Mouse (Mus musculus) gastrocnemius, postnatal 4 days (tissue): Measurements from ENCODE around the gene Bace1. TPM values are rescaled to one million over a fixed set of nuclear protein-coding genes. Genes with fewer than 3 reads are reported as not detected.

Source experiments
- DNase-seq, 2 experiments: peaks; one replicate each; pipeline ENCODE4 v3.0.0; 2021 to 2022; ENCODE audit warnings: low spot score in 2 of 2, mixed read lengths in 2 of 2
- long read RNA-seq, 2 experiments: library from polyadenylated mRNA; stranded (forward); transcript quantifications; one replicate each; pipeline ENCODE4 v2.0.0; 2021
- total RNA-seq, 2 experiments: library from RNA; stranded (reverse); gene quantifications; 2 replicates each; pipeline ENCODE4 v1.2.3; 2021

The Bace1 gene
- 10 to 100 TPM; 36.9 to 39.6 TPM for total RNA-seq
- long read RNA-seq, experiment 1, full-length matches to known transcripts: 26 of 58 reads
- long read RNA-seq, experiment 1, partial matches to known transcripts: 6 of 58 reads
- long read RNA-seq, experiment 1, other reads (novel, unspliced or antisense): 26 of 58 reads
- long read RNA-seq, experiment 2, full-length matches to known transcripts: 45 of 76 reads
- long read RNA-seq, experiment 2, partial matches to known transcripts: 3 of 76 reads
- long read RNA-seq, experiment 2, other reads (novel, unspliced or antisense): 28 of 76 reads

DNA sequence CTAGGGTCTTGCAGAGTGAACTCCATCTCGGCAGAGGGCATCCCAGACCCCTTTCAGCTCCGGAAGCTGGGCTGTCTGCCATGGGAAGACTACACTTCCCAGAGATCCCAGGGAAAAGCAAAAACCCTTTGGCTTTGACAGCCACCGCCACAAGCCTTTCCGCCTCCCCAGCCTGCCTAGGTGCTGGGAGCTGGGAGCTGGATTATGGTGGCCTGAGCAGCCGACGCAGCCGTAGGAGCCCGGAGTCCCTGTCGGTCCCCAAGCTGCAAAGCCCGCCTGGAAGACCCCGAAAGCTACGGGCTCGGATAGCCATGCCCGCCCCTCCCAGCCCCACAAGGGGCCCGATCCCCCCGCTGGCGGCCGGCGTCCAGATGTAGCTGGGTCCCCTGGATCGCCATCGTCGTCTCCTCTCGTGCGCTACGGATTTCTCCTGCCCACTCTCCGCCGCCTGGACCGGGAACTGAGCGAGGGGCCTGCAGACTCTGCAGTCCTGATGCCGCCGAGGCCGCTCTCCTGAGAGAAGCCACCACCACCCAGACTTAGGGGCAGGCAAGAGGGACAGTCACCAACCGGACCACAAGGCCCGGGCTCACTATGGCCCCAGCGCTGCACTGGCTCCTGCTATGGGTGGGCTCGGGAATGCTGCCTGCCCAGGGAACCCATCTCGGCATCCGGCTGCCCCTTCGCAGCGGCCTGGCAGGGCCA, at the start of gene Bace1:
Gene Bace1, plus strand, starts transcription at position 147 of the 705 bp plus-strand sequence.
- DNase-seq: peak; percentile 74 to 87

DNA sequence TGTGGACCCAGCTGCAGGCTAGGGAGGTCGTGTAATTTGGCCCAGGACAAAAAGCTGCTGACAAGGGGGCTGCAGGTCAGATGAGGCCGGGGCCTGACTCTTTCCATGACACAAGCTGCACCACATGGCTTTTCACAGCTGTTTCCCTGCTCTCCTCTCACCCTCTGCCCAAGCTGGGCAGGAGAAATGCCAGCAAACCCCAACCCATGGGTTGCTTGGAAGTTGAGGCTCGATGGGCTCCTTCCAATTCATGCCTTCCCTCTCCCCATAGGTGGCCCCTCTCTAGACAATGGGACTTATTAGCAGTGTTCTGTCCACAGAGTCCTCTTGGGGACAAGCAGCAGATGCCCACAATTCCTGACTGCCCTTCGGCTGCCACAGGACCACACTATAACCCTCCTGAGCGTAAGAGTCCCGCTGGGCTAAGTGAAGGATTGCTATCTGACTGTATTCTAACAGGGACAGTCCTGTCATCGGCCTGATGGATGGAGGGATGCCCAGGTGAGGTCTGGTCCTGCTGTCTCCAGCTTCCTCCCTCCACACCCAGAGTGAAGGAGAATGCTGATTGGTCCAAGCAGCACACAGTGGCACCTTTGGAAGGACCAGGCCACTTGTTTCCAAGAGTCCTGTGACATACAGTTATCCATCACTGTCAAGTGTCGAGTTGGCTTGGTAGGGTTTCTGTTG, 46.8 kb upstream of the Bace1 start:
- DNase-seq: no peak

DNA sequence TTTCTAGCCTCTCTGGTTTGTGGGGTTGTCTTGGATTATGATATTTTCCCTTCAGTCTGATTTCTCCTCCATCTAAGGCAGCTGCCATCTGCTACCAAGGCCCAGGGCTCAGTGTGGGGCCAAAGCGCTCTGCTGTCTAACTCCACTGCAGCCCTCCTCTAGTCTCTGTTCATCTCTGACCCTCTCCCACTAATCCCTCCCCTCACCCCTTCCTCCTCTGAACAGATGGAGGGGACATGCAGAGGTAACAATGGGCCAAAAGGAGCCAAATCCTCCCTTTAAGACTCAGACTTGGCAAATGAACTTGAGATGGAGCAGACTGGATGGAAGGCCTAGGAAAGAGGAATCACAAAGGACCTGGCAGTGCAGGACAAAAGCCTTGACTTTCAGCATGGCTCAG, 46.1 kb upstream of the Bace1 start:
- no peak for DNase-seq

DNA sequence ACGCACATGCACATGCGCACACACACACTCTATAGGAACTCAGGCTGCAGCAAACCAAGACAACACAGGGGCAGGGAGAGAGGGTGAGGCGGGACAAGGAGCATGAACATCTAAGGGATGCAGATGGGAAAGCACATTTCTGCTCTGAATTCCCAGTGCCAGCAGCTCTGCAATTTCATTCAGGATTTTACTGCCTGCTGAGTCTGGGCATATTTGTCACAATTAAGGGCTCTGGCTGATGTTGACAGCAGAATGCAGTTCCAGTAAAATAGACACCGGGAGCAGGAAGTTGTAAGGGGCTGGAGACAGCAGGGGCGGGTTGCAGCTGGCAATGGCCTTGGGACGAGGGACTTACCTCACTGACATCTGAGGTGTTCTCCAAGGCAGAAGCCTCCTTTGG, 44.7 kb upstream of the Bace1 start:
- no peak for DNase-seq

DNA sequence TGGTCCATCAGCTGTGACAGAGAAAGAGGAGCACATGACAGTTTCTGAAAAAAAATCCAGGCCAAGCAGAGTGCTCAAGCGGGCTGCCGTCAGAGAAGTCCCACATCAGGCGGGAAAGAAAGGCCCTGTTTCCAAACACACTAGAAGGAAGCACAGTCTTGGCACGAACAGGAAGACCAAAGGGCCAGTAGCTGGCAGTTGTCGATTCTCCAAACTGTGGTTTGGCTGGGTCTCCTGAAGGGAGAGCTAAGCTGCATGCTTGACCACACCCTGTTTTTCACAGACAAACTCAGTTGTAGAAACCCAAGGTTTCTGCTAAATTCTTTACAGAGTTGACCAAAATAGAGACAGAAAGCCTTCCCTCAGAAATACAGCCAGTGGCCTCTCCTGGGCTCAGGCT, 42.7 kb upstream of the Bace1 start:
- no peak for DNase-seq

DNA sequence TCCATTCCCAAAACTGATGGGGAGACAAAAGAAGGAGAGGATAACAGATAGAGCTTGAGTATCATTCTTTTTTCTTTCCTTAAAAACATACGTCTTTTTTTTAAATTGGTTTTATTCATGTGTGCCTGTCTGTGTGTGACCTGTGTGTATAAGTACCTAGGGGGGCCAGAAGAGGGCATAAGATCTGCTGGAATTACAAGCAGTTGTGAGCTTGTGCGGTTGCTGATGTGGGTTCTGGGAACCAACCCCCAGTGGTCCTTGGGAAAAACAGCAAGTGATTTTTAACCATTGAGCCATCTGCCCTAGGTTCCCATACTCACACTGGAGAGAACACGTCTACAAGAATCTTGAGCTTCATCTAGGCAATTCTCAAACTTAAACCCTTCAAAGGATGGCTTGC, 41.1 kb upstream of the Bace1 start:
- DNase-seq: no peak

DNA sequence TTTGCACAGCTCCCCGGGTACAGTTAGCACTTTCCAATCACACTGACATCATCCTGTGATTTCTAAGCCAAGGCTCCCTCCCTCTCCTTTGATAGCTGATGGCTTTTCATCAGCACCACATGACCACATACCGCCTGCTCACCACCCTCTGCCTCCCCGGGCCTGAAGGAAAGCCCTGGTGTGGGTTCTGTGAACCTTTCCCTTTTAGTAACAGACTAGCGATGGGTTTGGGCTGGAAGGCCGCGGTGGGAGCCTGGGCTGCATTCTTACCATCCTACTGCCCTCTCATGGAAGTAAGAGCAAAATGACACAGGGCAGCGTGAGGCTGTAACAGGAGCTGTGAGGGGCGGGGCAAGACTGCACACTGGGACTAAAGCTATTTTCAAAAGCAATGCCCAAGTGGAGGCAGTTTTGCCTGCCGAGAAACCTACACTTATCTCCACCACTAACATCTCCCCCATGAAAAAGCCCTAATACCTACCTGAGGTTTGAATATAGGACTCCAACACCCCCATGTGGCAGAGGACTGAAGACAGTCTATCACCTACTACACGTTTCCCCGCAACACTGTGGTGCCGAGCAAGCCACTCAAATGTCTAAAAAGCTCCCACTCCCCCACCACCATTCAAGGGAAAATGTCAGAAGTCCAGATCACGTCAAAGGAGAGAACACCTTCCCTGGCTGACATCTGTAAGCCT, 39.8 kb upstream of the Bace1 start:
- DNase-seq: no peak

DNA sequence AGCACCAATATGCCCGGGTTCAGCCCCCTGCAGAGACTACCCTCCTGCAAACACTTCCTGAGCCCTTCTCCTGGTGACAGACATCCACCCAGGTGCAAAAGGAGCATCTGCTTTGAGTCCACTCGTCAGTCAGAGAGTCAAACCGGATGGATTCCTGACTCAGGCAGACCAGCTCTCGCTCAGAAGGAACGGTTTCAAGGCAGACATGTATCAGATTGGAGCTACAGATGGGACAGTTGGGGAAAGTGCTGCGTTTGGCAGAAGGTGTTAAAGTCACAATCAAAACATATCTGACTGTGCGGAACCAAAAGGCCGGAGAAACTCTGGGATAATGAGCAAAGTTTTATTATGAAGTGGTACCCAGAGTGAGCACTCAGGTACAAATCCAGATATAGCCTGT, 39.0 kb upstream of the Bace1 start:
- DNase-seq: no peak

DNA sequence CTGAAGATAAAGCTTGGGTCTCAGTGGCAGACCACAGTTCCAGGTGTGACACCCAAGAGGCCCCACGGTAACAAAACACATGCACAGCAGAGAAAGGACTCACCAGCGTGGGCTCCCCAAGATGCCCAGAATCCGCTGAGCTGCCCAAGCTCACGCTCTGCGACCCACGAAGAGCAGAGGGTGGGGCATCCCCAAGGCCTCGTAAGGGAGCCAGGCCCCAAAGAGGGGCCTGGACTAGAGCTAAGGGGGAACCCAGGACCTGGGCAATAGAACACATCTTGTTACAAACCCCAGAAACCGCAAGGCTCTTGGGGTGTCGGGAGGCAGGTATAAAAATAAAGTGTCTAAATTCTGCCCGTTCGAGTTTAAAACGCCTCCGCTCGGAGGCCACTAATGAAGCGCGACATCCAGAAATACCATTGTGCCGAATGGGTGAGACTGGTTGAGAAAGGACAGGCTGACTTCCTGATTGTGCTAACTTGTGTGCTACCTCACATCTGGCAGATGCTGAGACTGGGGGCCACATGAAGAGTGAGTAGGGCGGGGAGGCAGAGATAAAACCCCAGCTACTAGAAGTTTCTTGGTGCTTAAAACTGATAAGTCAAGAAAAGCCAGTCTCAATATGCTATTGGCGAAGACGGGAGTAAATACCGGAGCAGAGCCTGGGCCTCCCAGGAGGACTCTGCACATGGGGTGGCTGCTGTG, 35.2 kb upstream of the Bace1 start:
- DNase-seq: no peak

DNA sequence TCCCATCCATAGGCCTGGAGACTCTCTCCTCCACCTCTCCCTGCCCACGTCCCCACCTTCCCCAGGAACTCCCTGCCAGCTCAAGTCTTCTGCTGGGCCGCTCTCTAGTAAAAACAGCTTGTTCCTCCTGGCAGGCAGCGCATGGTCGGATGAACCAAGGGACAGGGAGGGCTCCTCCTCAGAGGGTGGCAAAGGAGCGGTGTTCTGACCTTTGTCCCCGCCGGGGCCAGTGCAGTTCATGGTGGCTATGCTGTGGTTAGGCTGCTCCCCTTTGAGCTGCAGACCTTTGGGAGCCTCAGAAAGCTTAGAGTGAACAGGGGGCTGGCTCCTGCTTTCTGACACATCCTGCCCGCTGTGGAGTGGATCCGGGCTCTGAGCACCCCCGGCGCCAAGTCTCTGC, 31.5 kb upstream of the Bace1 start:
- no peak for DNase-seq

DNA sequence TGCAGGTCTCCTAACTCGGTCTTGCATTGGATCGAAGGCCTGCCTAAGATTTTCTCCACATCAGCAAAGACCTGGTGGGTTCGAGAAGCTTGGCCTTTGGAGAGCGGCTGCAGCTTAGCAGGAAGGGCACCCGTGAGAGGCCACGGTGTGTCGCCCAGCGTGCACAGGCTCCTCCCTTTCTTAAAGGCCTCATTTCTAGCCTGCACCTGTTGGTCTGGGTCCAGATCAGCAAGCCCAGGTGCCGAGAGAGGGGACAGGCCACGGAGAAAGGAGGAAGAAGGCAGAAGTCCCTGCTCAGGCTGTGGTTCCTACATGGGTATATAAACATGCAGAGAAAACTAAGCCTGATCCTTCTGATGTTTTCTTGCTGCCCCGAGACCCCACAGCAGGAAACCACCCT, 31.0 kb upstream of the Bace1 start:
- no peak for DNase-seq

DNA sequence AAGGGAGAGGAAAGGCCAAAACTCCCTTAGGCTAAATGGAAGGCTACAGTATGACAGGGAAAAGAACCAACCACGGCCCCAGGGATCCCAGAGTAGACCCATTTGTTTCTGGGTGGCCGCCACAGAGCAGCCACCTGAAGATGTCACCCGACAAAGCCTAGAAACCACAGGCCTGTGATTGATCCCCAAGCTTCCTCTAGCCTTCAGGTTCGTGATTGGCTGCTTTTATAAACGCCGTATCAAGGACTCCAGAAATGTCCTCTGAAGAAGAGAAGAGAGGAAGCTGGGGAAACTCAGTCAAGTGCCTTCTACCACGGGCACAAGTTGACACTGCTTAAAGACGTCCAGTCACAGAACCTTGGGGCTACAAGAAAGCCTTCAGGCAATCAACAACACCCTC, 30.6 kb upstream of the Bace1 start:
- DNase-seq: no peak

DNA sequence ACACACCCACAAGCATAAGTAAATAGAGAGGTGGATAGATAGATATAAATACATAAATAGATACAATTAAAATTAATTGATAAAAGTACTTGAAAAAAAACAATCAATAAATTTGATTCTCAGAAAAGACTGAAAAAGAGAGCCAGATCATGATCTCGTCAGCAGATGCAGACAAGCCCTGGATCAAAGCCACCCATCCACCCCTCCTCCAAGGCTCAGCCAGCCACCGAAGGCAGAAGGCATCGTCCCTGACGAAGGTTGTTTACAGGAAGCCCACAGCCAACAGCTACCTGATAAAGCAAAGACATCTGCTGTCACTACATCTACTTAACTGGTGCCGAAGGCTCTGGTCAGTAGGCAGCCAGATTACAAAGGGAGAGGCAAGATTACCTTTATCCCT, 26.4 kb upstream of the Bace1 start:
- no peak for DNase-seq

DNA sequence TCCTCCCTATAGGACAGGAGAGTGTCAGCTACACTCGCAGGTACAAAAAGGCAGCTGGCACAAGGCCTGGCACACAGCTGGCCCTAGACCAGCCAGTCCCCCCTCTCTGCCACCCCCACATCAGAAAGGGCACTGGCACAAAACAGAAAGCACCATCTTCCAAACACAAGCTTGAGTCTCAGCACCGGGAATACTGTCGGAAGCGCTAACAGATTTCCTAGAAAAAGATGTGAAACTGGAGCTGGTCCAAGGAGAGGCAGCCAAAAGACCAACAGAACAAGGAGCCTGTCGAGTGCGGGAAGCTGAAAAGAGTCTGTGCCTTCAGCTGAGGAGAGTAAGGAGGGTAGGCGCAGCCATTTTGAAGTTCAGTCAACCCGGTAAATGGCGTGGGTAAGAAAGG, 23.3 kb upstream of the Bace1 start:
- DNase-seq: no peak

DNA sequence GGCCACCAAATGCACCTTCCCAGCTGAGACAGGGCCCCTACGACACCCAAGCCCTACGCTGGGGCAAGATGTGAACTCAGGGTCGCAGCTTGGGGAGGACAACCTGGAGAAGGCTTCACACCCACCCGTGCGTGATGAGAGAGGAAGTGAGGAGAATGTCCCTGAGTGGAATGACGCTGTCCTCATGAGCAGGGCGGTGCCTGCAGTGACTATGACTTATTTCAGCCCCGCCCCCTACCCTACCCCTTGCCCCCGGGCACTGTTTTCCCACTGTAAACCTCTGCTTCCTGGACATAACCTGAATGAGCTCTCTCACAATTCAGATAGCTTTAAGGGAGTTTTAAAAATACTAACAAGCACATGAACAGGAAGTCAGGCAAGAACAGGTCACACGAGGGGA, 22.9 kb upstream of the Bace1 start:
- DNase-seq: no peak

DNA sequence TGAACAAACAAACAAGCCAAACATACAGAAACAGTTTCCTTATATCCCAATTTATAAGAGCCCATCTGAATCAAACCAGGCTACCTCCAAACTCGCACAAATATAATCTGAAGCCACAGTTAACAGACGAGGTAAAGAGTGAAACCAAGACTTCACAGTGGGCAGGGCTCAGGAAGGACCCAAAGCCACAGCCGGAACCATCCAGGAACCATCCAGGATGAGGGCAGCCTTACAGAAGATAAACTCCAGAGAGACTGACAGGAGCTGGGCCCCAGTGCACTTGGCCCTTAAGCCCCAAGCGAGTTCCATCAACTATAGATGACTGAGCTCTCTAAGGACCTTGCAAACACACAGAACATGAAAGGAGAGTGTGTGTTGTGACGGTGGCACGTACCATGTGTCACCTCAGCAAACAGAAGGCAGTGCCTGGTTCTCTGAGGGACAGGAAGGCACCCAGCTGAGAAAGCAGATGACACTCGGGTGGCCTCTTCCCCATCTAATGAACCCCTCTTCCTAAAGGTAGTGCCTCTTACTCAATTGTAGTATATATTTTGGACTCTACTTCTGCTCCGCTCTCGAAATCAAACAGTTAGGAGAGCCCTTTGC, 19.9 kb upstream of the Bace1 start:
- DNase-seq: no peak

DNA sequence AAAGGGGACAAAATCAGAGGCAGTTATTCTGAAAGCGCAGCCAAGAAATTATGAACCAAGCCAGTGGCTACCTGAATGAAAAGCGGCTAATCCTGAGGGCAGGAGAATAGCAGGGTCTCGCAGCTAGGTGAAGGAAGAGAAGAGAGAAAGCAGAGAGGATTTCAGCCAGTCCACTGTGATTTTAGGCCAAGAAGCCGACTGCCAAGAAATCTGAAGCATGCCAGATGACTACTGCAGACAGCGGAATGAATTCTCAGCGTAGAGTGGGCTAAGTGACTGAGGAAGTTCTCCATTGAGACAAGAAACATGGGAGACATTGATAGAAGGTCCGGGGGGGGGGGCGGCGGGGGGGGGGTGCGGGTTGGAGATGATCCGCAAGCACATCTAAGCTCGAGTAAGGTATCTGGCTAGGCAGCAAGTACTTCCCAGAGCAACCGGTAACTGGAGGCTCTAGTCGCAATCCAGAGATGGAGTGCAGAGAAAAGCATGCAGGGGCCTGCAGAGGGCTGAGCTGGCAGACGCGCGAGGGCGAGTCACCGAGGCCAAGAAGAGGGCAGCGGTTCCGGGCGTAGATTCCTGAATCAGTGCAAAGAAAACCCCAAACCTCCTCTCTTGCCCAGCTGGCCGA, 10.6 kb upstream of the Bace1 start:
- peak in 1 of 2 experiments; percentile 48 for DNase-seq

DNA sequence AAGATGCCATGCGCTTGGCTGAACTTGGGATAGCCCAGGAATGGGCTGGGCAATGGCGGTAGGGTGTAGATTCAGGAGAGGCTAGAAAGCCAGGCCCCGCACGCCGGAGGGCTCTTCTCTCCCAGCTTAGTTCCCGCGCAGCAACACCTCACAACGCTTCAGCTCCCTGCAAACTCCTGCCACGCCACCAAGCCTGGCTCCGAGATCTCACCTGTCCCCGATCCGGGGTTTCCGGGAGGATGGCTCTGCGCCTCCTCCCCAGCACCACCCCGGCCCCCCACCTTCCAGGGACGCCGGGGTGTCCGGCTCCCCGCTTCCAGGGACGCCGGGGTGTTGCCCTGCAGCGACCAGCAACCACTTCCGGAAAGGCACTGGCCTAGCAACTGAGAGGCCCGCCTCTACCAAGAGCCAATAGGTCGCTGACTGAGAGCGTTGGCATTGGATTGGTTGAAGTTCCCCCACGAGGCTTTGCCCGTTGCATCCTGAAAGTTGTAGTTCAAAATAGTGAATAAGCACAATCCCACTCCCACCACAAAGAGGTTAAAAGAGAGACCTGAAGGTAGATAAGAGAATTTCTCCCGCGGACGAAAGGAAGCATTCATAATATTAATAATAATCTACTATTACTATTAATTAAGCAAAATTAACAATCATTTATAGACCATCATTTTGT, 10.0 kb upstream of the Bace1 start, which contains the start of gene Cep164:
Gene Cep164, minus strand, starts transcription at position 401 of the 673 bp plus-strand sequence.
- peak; percentile 65 to 86 for DNase-seq

DNA sequence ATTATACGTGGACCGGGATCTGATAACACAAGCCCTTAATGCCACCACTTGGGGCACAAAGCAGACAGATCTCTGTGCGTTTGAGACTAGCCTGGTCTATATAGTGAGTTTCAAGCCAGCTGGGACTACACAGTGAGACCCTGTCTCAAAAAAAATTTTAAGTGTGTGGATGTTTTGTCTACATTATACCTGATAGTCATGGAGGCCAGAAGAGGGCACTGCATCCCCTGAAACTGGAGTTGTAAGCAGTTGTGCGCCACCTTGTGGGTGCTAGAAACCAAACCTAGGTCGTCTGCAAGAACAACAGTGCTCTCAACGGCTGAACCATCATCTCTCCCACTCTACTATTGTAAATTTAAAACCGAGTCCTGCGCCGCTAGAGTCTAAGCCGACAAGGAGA, 9.3 kb upstream of the Bace1 start:
- peak in 1 of 2 experiments; percentile 66 for DNase-seq

DNA sequence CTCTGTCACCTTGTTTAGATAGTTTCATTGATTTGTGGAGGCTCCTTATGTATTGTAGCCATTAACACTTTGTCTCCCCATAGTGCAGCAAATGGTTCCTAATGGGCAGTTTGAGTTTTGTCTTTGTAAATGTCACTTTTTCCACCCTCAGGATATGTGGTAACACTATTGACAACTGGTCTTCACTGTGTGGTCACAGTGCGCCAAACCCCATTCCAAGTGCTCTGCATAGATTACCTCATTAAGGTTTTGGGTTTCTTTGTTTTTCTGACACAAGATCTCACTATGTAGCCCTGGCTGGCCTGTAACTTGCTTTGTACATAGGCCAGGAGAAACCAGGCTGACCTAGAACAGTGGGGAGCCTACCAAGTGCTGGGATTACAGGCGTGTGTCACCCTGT, 5.5 kb upstream of the Bace1 start:
- DNase-seq: no peak
